Comparison of ENCODE assay signal across 9 mouse cellular contexts in the genomic region with DNA sequence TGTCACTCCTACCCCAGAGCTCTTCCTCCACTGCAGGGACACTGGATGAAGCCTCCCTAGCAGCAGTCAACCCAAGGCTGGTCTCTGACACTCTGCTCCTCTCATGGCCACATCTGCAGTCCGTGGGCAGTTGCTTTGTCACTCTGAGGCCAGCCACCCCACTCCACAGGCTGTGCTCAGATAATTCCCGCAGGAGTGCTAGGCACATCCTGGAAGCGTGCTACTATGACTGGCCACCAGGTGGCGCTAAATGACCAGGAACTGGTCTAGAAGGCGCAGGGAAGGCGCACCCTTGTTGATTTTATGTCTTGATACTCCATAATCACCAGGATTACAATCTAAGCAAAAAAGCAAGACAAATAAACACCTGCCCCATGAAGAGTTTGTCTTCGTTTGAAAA.
DNase-seq lines count a peak whose midpoint lies in the region; ATAC-seq lines count a peak whose summit lies in the region.
"Had no signal": no experiment of that assay in that cellular context is flagged by ENCODE, and none has a peak within 500 bp of the region (broad histone marks: within the 10 kb centered on the region; RNA-seq: fewer than 3 reads in every experiment).

No protein-coding gene starts in this region.

- peak; percentile 67 to 92 for DNase-seq in heart, adult 18-20 months
- peak; percentile 94 to 97 for DNase-seq in cerebellum, postnatal 25 days
- DNase-seq in frontal cortex, postnatal 25 days (ENCODE audit: low spot score in 2 of 2) = peak; percentile 84 to 89
- DNase-seq in left cerebral cortex, postnatal 14 days (ENCODE audit: low spot score in 2 of 2) = peak; percentile 90 to 95
- DNase-seq in spleen, postnatal 4 days (ENCODE audit: low spot score in 2 of 2) = peak; percentile 58 to 87

- H3K9me3 ChIP-seq in heart, embryonic 12.5 days (replicated peaks) = no peaks in the 10 kb centered on the region
- no peaks in the 10 kb centered on the region for H3K9me3 ChIP-seq in intestine, embryonic 15.5 days
- no peaks in the 10 kb centered on the region for H3K9me3 ChIP-seq in midbrain, embryonic 15.5 days

- H3K4me2 ChIP-seq in heart, embryonic 12.5 days = no peak overlapping the region
- H3K4me2 ChIP-seq in intestine, embryonic 15.5 days (replicated peaks) = no peak overlapping the region
- H3K4me2 ChIP-seq in midbrain, embryonic 15.5 days = no peak overlapping the region

- intact Hi-C loops in left cerebral cortex, postnatal 14 days (cut with DNase I) = loop anchor here (1.0 to 10.0 kb wide), 2 partner anchors 697 to 758 kb away; no protein-coding TSS in a partner anchor

- WGBS in heart, embryonic 12.5 days = 7% methylated on average over 7 of the region's 7 CpGs
- WGBS in intestine, embryonic 15.5 days = 3% methylated on average over 7 of the region's 7 CpGs
- 1% methylated on average over 7 of the region's 7 CpGs for WGBS in midbrain, embryonic 15.5 days

- no peaks in the 10 kb centered on the region for H3K36me3 ChIP-seq in heart, embryonic 12.5 days
- no peaks in the 10 kb centered on the region for H3K36me3 ChIP-seq in intestine, embryonic 15.5 days
- no peaks in the 10 kb centered on the region for H3K36me3 ChIP-seq in midbrain, embryonic 15.5 days (replicated peaks)
- H3K36me3 ChIP-seq: G1E had no signal

- H3K4me3 ChIP-seq in heart, embryonic 12.5 days = no peak overlapping the region
- no peak overlapping the region for H3K4me3 ChIP-seq in intestine, embryonic 15.5 days (replicated peaks)
- H3K4me3 ChIP-seq in midbrain, embryonic 15.5 days = no peak overlapping the region

- peaks cover 47% of the 10 kb centered on the region for H3K27me3 ChIP-seq in heart, embryonic 12.5 days (replicated peaks)
- H3K27me3 ChIP-seq in intestine, embryonic 15.5 days (replicated peaks) = no peaks in the 10 kb centered on the region
- peaks cover 26% of the 10 kb centered on the region for H3K27me3 ChIP-seq in midbrain, embryonic 15.5 days (replicated peaks)

- no peaks in the 10 kb centered on the region for H3K4me1 ChIP-seq in heart, embryonic 12.5 days (replicated peaks)
- H3K4me1 ChIP-seq in intestine, embryonic 15.5 days (replicated peaks) = no peaks in the 10 kb centered on the region; the same call in 1 of the 2 replicates
- H3K4me1 ChIP-seq in midbrain, embryonic 15.5 days = peaks cover 18% of the 10 kb centered on the region

- no peak for ATAC-seq in heart, embryonic 12.5 days (ENCODE audit: insufficient number of reproducible peaks, low FRiP score)
- ATAC-seq in intestine, embryonic 15.5 days = peak; percentile 68
- peak; percentile 57 for ATAC-seq in midbrain, embryonic 15.5 days (replicated peaks)

- no peak overlapping the region for H3K9ac ChIP-seq in heart, embryonic 12.5 days
- H3K9ac ChIP-seq in intestine, embryonic 15.5 days = no peak overlapping the region
- H3K9ac ChIP-seq in midbrain, embryonic 15.5 days = no peak overlapping the region

- no peak overlapping the region for H3K27ac ChIP-seq in heart, embryonic 12.5 days (ENCODE audit: poor library complexity, severe bottlenecking)
- H3K27ac ChIP-seq in intestine, embryonic 15.5 days = no peak overlapping the region
- H3K27ac ChIP-seq in midbrain, embryonic 15.5 days = no peak overlapping the region
